Mouse (Mus musculus): Measurements from ENCODE around the gene Ddhd1. TPM values are rescaled to one million over a fixed set of nuclear protein-coding genes. Genes with fewer than 3 reads are reported as not detected.

Gene Ddhd1
- polyA plus RNA-seq, 1 experiment = 153 TPM

DNA sequence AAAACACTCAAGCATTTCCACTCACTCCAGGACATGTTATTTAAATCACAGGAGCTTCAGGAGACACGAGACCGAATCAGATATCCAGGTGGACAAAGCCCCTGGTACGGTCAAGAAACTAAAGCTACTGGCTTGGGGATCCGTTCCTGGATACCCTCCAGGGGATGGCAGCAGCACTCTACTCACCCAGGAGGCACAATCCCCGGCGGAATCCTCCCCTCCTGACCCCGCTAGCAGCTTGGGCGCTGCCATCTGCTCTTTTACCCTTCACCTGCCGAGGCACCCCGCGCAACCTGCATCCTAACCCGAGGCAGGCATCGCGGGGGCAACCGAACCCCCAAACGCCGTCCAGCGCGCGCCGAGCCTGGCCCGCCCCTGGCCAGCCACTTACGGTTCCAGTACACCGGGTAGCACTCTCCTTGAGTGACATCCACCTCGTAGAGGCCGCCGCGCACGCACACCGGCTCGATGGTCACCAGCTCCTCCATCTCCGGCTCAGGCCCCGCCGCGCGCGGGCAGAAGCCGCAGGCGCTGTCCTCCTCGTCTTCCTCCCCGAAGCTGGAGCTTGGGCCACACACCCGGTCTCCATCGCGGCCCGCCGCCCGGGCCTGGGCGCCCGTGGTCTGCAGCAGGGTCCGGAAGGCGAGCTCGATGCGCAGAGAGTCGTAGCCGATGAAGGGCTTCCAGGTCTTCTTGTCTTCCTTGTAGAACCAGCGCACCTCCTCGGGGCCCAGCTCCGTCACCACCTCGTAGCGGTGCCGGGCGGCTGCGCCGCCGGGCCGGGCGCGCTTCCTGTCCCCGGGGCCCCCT lies 907 bp downstream of the Ddhd1 start:
- Histone ChIP-seq H3K27me3 (ENCODE audit: control insufficient read depth, insufficient read depth, low read length) (no peaks in the 10 kb centered on the region), H3K4me1 (ENCODE audit: control insufficient read depth, insufficient read depth, low read length) (no peaks in the 10 kb centered on the region; the same call in 1 of the 2 replicates), H3K27ac (ENCODE audit: control insufficient read depth, insufficient read depth, low read depth, low read length) (peak overlapping the region; percentile 39), H3K4me3 (ENCODE audit: control insufficient read depth, low read depth, low read length) (peak overlapping the region; percentile 88), H3K36me3 (ENCODE audit: control insufficient read depth, insufficient read depth, low read length) (no peaks in the 10 kb centered on the region)
- TF ChIP-seq CTCF (IDR thresholded peaks at IDR 0.05; ENCODE audit: control insufficient read depth, insufficient read depth, insufficient replicate concordance, low read depth, low read length) (no peak), POLR2A (IDR thresholded peaks at IDR 0.05; ENCODE audit: control insufficient read depth, low read depth, low read length) (no peak)

DNA sequence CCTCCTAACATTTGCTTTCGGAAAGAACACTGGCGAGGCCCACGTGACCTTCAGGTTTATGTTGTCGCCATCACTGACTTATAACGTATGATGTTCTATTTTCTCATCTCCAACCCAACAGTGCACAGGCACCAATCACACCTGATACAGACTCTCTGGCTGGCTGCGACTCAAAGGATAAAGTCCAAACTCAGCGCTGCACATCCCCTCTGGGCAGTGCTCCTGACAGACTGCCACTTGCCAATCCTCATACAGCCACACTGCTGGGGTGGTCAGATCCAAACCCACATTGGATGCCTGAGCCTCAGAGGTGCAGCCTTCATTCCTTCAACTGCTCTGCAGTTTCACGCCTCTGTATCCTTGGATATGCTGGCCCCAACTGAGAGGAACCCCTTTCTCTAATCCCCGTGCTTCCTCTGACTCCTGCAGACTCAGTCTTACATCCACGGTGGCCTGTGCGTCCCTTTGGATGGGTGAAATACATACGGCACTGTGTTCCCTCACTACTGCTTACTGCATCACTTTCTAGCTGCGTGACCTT lies 3.0 kb downstream of the Ddhd1 start:
- H3K4me3 ChIP-seq (ENCODE audit: control insufficient read depth, low read depth, low read length) = peak overlapping the region; percentile 70

DNA sequence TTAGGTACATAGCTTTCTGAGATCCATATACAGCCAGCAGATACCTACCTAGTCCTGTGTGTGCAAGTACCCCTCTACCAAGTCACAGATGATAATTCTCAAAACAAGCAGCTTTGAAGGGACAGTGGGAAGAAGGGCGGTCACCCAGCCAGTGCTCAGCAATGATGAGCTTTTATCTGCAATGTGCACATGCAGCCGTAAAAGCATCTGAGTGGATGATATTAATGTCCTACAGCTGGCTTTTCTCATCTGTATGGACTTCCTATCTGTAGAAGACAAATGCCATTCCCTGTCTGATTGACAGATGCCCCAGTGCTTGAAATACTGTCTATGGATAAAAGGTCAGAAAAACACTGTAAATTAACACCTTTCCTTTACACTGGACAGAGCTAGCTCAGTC lies 4.2 kb downstream of the Ddhd1 start:
- TF ChIP-seq CTCF (IDR thresholded peaks at IDR 0.05; ENCODE audit: control insufficient read depth, insufficient read depth, insufficient replicate concordance, low read depth, low read length) (no peak), POLR2A (IDR thresholded peaks at IDR 0.05; ENCODE audit: control insufficient read depth, low read depth, low read length) (no peak)
- Histone ChIP-seq H3K36me3 (ENCODE audit: control insufficient read depth, insufficient read depth, low read length) (no peaks in the 10 kb centered on the region), H3K27me3 (ENCODE audit: control insufficient read depth, insufficient read depth, low read length) (no peaks in the 10 kb centered on the region), H3K4me1 (ENCODE audit: control insufficient read depth, insufficient read depth, low read length) (no peaks in the 10 kb centered on the region; the same call in none of the 2 replicates), H3K4me3 (ENCODE audit: control insufficient read depth, low read depth, low read length) (peak overlapping the region; percentile 23; the same call in 1 of the 2 replicates), H3K27ac (ENCODE audit: control insufficient read depth, insufficient read depth, low read depth, low read length) (no peak overlapping the region; the same call in 1 of the 2 replicates)

More for the DNA sequence above, 3.0 kb downstream of the Ddhd1 start:
- TF ChIP-seq CTCF (IDR thresholded peaks at IDR 0.05; ENCODE audit: control insufficient read depth, insufficient read depth, insufficient replicate concordance, low read depth, low read length) (no peak), POLR2A (IDR thresholded peaks at IDR 0.05; ENCODE audit: control insufficient read depth, low read depth, low read length) (peak; percentile 18; the same call in 1 of the 2 replicates)
- Histone ChIP-seq H3K36me3 (ENCODE audit: control insufficient read depth, insufficient read depth, low read length) (no peaks in the 10 kb centered on the region), H3K27me3 (ENCODE audit: control insufficient read depth, insufficient read depth, low read length) (no peaks in the 10 kb centered on the region), H3K4me1 (ENCODE audit: control insufficient read depth, insufficient read depth, low read length) (no peaks in the 10 kb centered on the region; the same call in 1 of the 2 replicates), H3K27ac (ENCODE audit: control insufficient read depth, insufficient read depth, low read depth, low read length) (no peak overlapping the region)

DNA sequence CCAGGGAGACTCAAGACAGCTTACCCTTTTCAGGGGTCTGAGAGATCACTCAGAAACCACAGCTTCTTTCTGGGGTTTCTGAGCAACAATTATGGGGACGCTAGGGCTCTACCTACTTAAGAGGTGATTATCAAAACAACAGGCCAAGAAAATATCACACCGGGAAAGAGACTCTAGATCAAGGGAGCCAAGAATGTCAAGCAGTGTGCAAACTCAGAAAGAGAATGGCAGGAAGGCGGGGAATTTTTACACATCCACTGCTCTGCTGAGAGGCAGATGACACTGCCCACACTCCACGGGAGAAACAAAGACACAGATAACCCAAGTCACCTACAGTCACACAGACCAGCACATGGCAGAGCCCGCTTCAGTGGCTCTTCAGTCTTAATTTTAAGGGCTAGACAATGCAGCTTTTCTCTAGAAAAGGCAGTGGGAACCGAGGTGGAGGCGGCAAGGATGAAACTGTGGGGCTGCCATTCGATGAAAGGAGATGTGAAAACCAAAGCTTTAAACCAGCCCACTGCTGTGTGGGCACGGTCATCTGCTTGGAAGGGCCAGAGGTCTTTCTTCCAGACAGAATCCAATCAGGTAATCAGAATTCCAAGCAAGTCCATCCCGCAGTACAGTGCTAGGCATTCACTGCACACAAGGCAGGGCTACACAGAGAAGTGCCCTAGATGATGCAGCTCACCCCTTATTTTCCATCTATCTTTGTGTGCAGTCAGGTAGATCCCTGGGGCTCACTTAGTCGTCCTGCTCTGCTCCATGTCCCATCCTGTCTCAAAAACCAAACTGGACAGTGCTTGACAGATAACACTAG lies 8.7 kb downstream of the Ddhd1 start:
- Histone ChIP-seq H3K4me1 (ENCODE audit: control insufficient read depth, insufficient read depth, low read length) (no peaks in the 10 kb centered on the region; the same call in none of the 2 replicates), H3K27ac (ENCODE audit: control insufficient read depth, insufficient read depth, low read depth, low read length) (no peak overlapping the region), H3K4me3 (ENCODE audit: control insufficient read depth, low read depth, low read length) (no peak overlapping the region), H3K36me3 (ENCODE audit: control insufficient read depth, insufficient read depth, low read length) (no peaks in the 10 kb centered on the region), H3K27me3 (ENCODE audit: control insufficient read depth, insufficient read depth, low read length) (no peaks in the 10 kb centered on the region)
- TF ChIP-seq POLR2A (IDR thresholded peaks at IDR 0.05; ENCODE audit: control insufficient read depth, low read depth, low read length) (no peak), CTCF (IDR thresholded peaks at IDR 0.05; ENCODE audit: control insufficient read depth, insufficient read depth, insufficient replicate concordance, low read depth, low read length) (no peak)

DNA sequence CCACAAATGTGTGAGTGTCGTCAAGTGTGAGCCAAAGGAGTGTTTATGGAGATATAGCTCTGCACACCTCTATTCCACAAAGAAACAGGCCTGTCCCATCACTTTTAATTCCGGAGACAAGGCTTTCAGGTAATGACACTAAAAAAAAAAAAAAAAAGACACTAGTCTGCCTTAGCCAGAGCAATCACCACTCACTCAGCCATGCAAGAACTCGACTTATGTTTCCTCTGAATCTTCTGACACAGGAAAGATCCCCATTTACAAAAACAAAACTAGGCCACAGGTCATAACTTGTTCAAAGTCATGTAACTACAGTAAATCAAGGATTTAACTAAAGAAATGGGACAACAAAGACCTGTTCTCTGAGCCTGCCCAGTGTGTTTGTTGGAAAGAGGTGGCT lies 9.8 kb downstream of the Ddhd1 start:
- TF ChIP-seq POLR2A (IDR thresholded peaks at IDR 0.05; ENCODE audit: control insufficient read depth, low read depth, low read length) = no peak
- TF ChIP-seq CTCF (IDR thresholded peaks at IDR 0.05; ENCODE audit: control insufficient read depth, insufficient read depth, insufficient replicate concordance, low read depth, low read length) = no peak
- H3K4me1 ChIP-seq (ENCODE audit: control insufficient read depth, insufficient read depth, low read length) = no peaks in the 10 kb centered on the region; the same call in none of the 2 replicates

DNA sequence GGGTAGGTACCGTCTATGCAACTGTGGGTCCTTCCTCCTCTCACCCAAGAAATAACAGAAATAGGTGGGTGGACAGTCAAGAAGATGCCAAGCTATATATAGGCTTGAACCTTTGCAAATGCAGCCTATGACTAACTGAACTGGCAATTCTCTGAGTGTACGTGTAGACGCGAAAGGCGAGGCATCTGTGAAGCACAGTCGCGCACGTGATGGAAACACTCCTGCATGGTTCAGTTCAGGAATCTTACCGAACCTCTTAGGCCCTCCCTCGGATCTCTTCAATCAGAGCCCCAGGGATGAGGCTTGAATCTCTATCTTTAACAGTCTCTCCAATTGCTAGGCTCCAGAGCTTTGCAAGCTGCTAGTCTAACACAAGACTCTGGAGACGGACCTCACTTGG lies 10.3 kb downstream of the Ddhd1 start:
- Histone ChIP-seq H3K27me3 (ENCODE audit: control insufficient read depth, insufficient read depth, low read length) (no peaks in the 10 kb centered on the region), H3K4me1 (ENCODE audit: control insufficient read depth, insufficient read depth, low read length) (no peaks in the 10 kb centered on the region; the same call in none of the 2 replicates), H3K27ac (ENCODE audit: control insufficient read depth, insufficient read depth, low read depth, low read length) (no peak overlapping the region), H3K36me3 (ENCODE audit: control insufficient read depth, insufficient read depth, low read length) (no peaks in the 10 kb centered on the region), H3K4me3 (ENCODE audit: control insufficient read depth, low read depth, low read length) (no peak overlapping the region)
- TF ChIP-seq CTCF (IDR thresholded peaks at IDR 0.05; ENCODE audit: control insufficient read depth, insufficient read depth, insufficient replicate concordance, low read depth, low read length) = no peak
- TF ChIP-seq POLR2A (IDR thresholded peaks at IDR 0.05; ENCODE audit: control insufficient read depth, low read depth, low read length) = no peak

More for the DNA sequence above, 9.8 kb downstream of the Ddhd1 start:
- H3K36me3 ChIP-seq (ENCODE audit: control insufficient read depth, insufficient read depth, low read length) = no peaks in the 10 kb centered on the region
- no peak overlapping the region for H3K4me3 ChIP-seq (ENCODE audit: control insufficient read depth, low read depth, low read length)
- H3K27ac ChIP-seq (ENCODE audit: control insufficient read depth, insufficient read depth, low read depth, low read length) = no peak overlapping the region
- no peaks in the 10 kb centered on the region for H3K27me3 ChIP-seq (ENCODE audit: control insufficient read depth, insufficient read depth, low read length)

DNA sequence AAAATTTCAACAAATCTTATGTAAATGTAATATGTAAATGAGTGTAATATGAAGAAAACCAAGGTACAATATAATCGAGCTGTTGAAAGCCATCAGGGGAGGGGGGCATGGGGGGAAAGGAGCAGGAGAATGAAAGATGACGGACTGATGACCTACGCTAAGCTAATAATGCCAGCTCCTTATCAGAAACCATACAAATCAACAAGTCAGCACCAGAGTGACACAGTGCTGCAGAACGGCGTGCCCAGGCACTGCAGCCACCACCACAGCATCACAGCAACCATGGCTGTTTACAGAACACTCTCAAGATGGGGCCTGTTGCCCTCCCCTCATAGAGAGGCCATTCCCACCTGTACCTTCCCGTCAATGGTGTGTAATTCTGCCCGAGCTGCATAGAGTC lies 10.8 kb downstream of the Ddhd1 start:
- Histone ChIP-seq H3K27ac (ENCODE audit: control insufficient read depth, insufficient read depth, low read depth, low read length) (no peak overlapping the region), H3K36me3 (ENCODE audit: control insufficient read depth, insufficient read depth, low read length) (no peaks in the 10 kb centered on the region), H3K4me1 (ENCODE audit: control insufficient read depth, insufficient read depth, low read length) (no peaks in the 10 kb centered on the region; the same call in none of the 2 replicates), H3K4me3 (ENCODE audit: control insufficient read depth, low read depth, low read length) (no peak overlapping the region), H3K27me3 (ENCODE audit: control insufficient read depth, insufficient read depth, low read length) (no peaks in the 10 kb centered on the region)
- no peak for TF ChIP-seq CTCF (IDR thresholded peaks at IDR 0.05; ENCODE audit: control insufficient read depth, insufficient read depth, insufficient replicate concordance, low read depth, low read length)
- TF ChIP-seq POLR2A (IDR thresholded peaks at IDR 0.05; ENCODE audit: control insufficient read depth, low read depth, low read length) = no peak

All from testis, adult 2 months (tissue).